Mouse (Mus musculus): ENCODE measurements at regions not wholly inside any gene's neighbourhood (a gene's known extent, or its start where the extent isn't known, plus 50 kb on each side); places are given as distances from the start of the nearest gene placed in this dataset.

DNA sequence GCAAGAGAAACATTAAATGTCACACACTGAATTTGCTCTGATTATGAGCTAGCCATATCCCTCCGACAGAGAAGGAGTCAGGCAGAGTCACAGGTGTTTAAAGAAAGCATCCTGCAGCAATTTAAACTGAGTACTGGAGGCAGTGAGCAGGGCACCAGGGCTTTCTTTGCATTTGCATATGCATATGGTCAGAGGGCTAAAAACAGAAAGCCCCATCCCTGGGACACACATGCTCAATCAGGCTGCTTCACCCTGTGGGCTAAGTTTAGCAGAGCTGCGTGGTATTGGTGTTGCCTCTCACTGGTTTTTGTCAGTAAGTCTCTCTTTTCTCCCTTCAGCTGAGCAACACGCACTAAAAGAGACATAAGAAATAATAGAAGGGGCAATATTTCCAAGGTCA, 289.9 kb upstream of the Rps6ka3 start:
- no peak for ATAC-seq

DNA sequence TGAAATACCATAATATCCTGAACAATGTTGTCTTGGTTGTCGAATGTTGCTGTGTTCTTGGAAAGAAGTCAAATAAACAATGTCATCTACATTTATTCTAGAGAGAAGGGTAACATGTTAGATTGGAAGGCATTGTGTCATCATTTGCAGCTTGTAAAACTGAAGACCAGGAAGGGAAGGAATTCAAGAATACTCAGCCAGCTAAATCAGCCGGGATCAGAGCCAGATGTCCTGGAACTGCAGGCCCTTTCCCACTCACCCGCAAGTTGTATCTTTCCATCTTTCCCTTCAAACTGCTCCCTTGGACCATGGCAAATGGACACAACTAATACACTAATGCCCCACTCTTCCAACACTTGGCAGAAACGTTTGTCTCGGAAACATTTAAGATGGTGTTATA, 288.7 kb upstream of the Rps6ka3 start:
- no peak for ATAC-seq

DNA sequence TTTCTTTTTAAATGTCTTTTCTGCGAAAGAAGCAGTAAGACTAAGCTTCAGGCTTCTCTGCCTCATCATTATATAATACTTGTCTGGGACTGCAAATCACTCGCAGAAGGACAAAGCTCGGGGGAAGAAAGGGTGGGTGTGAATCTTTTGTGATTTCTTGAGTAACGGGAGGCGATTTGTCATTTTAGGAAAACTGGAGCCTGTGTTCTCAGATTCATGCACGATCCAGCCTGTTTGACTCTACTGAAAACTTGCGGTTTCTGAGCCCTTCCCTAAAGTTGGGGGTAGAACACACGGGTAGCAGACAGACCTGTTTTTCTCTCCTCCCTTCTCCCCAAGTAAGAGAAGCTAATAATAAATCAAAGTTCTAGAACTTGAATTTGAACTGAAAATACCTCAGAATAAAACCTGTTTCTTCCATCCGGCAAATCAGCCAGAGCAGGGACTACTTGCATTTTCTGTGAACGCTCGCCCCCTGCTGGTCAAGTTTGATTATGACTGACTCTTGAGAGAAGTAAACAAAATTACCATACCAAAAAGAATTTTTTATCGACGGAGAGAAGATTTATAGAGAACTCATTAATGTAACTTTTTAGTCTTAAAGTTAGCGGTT, 288.2 kb upstream of the Rps6ka3 start:
- no peak for ATAC-seq

DNA sequence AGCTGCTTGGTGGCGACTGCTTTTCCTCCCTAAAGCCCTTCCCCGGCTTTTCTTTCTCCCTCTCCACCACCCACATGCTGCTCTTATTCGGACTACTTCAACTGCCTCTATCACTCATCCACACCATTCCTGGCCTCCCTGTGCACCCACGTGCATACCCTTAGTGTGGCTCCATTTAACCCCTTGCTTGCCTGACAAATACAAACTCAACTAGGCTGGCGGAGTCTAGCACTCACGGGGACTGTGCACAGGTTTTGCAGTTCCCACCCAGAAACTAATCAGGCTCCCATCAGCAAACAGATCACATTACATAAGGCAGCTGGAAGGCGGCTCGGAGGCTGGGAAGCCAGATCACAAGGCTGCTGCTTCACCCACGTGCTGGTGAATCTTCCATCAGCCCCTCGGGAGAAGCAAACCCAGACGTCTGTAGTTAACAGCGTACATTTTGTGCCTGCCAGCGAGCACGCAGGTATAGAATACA, 287.0 kb upstream of the Rps6ka3 start:
- no peak for ATAC-seq

DNA sequence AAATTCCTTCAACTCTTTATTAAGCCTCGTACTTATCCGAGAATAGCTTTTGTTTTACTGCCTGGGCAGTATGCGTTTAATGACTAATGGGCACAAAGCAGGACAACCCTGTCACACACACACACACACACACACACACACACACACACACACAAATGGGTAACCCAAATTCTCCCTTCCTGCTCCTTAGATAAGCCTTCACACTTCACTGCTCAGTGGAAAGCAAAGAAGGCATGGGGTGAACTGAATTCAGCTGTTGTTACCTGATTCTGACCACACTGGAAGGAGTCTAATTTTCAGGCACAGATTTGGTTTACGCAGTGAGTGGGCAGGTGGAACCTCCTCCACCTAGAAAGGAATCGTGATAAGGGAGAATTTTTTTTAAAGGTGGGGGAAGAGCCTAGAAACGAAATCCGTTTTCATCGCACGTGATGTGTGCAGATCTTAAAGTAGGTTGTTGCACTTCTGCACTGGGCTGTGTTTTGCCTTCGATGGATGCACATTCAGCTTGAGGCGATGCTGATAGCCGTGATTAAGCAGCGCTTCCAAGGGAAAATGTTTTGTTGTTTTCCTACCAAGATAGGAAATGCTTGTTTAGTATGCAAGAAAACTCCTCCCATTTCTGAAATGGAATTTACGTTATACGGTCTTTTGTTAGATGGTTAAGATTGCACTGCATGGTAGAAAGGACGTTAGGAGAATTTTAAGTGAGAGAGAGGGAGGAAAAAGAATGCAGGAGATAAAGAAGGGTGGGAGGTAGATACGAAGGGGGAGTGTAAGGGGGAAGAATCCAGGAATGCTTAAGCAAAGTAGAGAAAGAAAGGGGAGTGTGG, 286.2 kb upstream of the Rps6ka3 start:
- no peak for ATAC-seq

DNA sequence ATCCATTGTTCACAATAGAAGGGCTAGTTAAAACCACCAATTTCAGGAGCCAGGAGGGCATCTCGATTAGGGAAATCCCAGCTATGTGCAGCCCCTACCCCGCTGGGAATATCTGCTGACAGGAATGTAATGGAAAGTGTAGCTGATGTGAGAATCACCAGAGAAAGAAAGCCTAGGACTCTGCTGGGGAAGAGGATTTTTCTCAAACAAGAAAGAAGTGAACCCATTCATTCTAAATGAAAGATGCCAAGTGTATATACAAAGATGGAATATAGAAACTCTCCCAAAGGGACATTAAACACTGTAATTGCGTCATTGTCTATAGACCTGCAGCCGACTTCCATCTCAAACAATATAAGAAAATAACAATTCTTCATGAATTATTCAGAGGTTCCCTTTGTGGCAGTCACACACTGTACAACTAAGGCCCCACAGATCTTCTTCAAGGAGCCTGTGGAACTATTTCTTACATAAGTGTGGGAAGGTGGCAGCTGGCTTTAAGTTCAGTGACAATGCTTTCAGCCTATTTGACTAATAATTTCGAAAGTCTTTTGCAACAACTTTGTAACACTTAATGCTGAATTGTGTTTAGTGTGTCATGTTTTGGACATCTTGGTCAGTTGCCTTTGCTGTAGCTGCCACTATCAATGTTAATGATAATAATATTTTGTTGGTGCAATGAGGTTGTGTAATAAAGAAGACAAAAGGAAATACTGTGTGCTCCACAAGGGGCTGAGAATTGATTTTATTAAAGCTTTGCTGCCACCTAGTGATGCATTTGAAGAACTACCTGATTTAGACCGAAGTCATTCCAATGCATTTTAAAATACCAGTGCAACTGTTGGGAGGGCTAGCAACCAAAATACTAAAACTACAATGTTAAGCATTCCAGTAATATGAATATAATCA, 285.4 kb upstream of the Rps6ka3 start:
- peak; percentile 49 for ATAC-seq

DNA sequence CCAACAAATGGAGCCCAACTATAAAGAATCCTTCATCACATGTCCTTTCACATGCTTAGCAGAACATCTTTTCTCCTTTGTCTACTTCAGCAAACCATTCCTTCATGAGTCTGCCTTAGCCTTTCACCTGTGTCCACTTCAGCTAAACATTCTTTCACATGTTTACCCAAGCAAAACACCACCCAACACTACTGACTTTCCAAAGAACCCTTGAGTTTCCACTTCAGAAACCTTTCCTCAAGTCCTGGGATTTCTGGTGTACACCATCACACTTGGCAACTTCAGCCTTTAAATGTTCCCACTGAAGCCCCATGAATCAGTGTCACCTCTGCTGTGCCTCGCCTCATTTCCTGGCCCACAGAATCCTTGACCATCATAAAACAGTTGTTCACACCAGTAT, 278.2 kb upstream of the Rps6ka3 start:
- ATAC-seq, result no peak

DNA sequence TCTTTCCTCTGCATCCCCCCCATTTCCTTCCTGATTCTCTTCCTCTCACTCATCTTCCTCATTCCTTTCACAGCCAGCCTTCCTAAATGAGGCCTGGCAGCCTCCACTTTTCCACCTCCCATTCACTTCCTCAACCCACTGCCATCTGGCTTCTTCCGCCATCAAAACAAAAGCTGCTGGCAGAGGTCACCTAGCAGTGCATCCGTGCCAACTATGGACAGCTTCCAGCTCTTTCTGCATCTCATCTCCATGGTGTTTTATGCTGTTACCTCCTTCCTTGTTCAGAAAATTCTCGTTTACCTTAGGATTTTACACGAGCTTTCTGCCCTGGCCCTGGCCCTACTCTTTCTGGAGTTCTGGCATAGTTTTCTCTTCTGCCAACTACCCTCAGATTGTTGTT, 262.9 kb upstream of the Rps6ka3 start:
- ATAC-seq, result no peak

DNA sequence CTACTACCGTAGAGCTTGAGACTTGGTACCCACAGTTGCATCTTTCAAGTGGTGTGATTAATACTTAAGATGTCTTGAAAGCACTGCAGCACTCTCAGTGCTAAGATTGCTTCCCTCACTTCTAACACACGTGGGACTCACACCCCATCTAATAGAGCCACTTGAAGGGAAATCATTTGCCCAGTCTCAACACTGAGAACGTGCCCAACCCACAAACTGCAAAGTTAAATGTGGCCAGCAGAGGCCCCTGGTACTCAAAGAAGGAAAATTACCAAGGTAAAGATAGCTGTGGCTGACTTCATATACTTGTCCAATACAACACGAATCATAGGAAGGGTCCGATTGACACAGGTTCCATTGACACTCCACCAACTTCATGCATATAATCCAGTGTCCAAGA, 238.4 kb upstream of the Rps6ka3 start:
- ATAC-seq, result no peak

DNA sequence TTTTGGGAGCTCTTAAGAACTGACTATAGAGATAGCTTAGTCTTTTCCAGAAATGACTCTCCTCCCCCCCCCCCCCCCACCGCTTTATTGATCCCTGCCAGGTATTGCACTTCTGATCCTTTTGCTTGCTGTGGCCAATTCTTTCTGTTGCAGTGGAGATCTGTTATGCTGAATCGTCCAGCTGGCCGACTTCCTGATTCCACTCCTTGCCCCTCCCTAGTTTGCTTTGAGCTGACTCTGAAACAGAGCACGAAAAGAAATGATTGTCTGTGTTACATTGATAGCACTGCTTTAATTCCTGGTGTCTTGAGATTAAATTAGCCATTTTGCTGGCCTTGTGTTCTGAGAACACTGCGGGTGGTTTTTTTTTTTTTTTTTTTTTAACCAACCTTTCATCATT, 233.5 kb upstream of the Rps6ka3 start:
- no peak for ATAC-seq

DNA sequence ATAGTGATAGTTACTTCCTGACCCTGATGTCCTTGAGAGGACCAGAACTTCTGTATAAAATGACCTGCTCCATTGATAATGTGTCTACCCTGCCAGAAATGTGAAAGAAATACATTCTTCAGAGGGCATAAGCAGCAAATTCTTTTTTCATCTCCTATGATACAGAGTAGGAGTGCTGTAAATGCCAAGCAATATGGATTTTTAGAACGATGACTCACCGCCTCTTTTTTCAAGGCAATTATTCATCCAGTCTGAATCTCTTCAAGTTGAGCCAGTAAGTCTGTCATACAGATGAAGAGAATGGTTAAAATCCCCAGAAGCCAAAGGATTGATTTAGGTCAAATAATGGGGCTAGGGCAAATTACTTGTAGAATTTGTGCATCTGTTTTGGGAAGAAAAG, 225.4 kb upstream of the Rps6ka3 start:
- no peak for ATAC-seq

DNA sequence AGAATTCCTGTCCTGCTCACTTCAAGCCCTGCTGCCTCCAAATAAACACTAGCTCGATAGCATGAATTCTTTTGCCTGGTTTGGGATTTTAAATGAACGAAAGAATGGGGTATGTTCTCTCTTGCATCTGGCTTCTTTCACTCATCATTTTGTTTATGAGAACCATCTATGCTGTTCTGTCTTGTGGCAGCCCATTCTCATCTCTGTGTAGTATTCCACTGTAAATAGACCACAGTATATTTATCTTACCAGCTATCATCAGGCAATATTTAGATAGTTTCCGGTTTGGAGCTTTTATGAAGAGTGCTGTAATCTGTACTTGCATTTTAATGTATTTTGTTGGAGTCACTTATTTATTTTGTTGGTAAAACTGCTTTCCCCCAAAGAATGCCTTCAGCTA, 222.4 kb upstream of the Rps6ka3 start:
- ATAC-seq, result no peak

DNA sequence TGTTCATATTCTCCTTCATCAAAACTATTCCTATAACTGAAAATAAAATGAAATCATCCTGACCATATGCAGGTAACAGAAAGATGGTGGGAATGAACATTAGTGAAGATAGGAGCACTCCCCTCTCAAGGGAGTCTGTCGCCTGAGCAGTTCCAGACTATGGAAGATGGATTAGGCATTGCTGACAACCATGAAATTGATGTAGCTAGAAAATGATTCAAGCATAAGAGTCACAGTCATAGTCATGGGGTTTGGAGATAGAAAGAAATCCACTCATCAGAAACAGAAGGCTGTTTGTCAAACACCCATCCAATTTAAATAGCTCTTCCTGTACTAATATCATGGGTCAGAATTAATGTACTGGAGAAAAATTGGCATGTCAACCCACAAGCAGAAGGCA, 191.2 kb upstream of the Rps6ka3 start:
- ATAC-seq, result no peak

DNA sequence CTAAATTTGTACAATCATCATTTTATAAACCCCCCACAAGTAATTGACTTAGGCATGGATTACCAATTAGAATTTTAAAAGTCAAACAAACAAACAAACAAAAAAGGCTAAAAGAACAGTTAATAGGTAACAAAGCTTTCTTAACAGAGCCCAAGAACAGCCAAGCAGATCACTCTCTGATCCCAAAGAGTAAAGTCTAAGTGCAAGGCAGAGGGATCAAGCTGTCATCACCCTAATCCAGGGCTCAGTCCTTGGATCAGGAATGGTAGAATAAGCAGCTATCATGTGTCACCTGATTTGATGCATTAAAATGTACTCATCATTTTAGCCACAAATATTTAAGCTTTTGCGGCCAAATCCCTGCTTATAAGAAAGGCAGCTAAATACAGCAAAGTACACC, 183.8 kb upstream of the Rps6ka3 start:
- ATAC-seq, result no peak

DNA sequence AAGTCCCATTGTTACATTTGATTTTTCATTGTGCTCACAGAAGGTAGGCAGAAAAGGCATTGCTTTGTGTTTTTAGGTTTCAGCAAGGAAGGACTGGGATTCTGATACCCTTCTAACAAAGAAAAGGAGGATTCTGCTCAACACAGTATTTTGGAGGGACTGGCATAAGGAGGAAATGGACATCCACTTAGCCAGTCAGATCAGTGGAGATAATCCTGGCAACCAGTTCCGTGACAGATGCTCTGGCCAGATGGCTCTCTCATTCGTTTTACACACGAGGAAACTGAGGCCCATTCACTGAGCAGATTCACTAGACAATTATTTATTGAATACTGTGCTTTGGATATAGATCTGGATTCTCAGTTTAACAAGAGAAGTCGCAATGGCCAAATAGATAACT, 178.2 kb upstream of the Rps6ka3 start:
- no peak for ATAC-seq

DNA sequence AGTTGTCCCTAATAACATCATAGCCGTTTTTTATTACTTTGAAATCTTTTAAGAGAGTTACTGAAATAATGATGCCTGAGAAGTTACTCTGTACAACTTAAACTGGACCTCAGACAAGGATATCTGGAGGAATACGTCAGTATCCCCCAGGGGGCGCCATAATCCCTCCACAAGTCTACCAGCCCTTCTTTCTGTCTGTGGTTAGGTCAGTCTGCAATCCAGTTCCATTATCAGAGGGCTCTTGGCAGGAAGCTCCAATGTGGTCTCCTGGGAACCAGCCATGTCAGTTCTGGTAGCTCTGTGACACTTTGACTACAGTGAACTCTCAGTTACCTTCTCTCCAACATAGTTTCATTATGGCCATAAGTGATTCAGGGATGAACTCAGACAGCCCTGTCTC, 166.7 kb upstream of the Rps6ka3 start:
- ATAC-seq, result peak; percentile 85

DNA sequence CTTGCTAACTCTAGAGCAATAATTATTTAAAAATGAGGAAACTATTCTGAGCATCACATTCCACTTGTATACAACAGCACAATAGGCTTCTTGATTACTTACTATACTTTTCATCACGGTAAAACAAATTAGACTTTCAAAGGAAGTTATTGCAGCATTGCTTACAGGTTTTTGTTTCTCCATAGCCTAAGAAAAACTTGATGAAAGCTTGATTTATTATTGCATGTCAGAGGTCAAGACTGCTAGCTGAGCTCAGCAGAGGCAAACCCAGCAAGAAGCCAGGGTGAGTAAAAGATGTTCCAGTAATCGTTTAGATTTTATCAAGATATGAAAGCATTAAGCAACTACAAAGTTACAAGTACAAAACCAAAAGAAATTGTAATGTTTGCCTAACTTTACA, 162.2 kb upstream of the Rps6ka3 start:
- ATAC-seq, result no peak

DNA sequence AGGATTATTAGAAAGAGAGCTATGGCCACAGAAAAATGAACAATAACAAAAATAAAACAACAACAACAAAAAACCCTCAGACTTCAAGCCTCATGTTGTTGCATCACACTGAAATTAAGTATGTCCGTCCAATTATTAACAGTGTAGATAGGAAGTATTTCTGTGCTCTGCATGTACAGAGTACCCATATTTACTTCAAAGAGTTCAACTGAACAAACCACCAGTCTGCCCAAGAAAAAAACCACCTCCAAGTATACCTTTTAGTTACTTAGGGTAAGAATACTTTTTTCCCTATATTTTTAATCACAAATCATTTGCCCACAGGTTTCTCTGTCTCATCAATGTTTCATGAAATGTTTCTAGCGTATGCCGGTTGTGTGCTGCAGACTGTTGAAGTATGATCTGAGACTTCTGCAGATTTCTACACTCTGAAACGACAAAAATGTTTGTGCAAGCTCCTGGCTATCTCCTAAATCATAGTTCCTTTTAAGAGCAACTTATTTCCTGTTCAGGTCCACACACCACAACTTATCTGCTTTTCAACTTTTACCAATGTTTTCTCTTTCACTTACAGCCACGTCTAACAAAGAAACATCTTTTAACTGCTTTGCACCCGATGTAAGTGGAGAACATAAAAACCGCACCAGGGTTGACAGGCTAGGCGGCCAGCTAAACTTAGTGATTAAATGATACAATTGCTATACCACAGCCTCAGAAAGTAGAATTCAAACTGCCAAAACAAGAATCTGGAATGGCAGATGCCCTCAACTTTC, 154.2 kb upstream of the Rps6ka3 start:
- ATAC-seq, result peak; percentile 82

DNA sequence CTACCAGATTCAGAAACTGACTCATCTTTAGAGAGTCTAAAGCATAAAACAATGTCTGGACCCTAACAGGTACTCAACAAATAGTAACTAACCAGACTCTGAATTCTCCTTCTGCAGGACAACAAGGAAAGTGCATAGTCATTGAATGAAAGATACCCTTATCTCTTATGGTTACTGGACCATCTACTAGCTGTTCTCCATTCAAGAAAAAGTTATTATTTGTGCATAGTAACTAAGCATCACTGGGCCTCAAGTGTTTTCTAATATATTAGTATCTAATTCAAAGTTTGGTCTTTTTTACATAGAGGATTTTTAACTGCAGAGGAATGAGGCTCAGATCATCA, 153.7 kb upstream of the Rps6ka3 start:
- ATAC-seq, result no peak

DNA sequence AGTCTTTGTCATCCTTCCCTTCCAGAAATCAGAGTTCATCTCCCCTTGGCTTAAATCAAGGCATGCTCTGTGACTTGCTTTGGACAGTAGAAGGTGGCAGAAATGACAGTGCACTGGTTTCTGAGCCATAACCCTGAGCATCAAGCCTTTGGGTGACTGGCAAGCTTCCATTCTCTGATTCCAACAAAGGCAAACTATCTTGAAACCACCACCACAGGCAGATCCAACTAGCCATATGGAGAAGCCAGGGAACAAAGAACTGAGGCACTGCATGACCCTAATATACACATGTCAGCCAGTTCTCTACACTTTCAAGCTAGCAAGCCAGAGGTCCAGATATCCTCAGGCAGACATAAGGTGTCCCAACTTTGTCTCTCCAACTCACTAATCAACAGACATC, 151.2 kb upstream of the Rps6ka3 start:
- no peak for ATAC-seq

DNA sequence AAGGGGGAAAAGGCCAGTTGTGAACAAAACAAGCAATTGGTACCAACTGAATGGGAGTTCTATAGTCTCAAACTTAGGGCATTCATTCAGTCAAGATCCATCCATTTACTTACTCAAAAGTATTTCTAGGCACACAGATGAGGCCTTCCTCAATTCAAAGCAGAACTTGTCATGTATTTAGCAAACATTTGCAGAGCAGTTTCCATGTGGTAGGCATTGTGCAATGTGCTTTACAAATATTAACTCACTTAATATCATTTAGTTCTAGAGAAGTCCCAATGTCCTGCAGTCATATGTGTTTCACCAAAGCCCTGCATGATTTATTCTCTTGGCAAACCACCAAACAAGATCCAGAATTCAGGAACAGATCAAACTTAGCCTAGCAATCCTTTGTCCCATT, 148.8 kb upstream of the Rps6ka3 start:
- ATAC-seq, result no peak

DNA sequence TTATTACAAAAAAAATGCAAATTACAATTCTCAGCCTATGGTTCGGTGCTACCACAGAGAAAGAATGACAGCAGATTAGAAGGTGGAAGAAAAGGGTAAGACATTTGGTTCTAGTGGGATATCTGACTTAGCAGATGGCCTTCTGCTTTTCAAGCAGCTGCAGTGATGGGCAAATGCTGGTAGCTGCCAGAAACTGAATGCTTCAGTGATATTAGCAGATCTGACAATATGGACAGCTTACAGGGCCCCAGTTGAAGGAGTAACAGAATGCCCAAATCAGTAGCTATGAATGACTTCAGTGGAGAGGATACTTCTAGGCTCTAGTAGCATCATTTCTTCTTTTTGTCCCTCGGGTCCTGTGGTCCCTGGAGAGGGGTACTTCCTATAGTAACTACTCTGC, 143.9 kb upstream of the Rps6ka3 start:
- ATAC-seq, result no peak

DNA sequence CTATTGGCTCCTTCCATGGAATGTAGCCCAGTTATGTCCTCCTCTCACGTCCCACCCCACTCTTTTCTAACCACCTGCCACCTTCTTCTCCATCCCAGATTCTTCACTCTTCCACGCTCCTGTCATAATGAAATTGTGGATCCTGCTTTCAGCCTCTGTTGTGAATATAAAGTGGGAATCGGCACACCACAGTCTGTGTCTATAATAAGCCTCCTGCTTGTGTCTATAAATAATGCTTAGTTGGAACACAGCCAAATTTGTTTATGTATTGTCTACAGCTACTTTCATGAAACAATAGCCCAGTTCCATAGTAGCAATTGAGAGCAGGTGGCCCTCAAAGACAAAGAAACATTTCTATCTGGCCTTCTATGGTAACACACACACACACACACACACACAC, 137.5 kb upstream of the Rps6ka3 start:
- ATAC-seq, result no peak
